Mouse (Mus musculus): Measurements from ENCODE around the gene Ache. TPM values are rescaled to one million over a fixed set of nuclear protein-coding genes. Genes with fewer than 3 reads are reported as not detected.

Gene Ache
- total and polyA plus RNA-seq, 3 experiments, result 7.4 to 168 (median 46.4) TPM

DNA sequence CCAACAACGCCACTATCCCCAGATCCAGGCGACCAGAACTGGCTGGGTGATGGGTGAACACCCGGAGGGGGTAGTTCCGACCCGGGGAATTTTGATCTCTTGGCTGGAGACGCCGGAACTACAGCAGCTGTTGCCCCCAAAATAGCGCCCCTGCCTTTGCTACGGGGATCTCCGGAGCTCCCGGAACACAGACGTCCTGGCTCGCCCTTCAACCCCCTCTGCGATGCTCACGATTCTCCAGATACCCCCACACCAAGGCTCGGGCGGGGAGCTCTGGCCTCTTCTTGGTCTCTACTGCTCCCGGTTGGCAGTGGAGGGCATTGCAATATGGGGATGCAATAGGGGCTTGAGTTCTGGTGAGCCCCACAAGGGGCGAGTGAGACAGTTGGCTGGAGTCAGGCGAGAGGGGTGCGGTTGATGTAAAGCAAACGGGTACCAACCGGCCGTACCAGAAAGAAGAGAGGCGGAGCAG lies 1.7 kb downstream of the Ache start:
- DNase-seq (ENCODE audit: low spot score), result peak; percentile 78
- Histone ChIP-seq H3K4me3 (ENCODE audit: low read depth, low read length) (peak overlapping the region; percentile 78), H3K9me3 (replicated peaks) (no peaks in the 10 kb centered on the region), H3K27me3 (ENCODE audit: insufficient read depth, low read length) (peaks cover 15% of the 10 kb centered on the region), H3K4me1 (ENCODE audit: insufficient read depth, low read depth, low read length) (peaks cover 78% of the 10 kb centered on the region), H3K36me3 (replicated peaks) (peaks cover 17% of the 10 kb centered on the region)
- no peak for ATAC-seq (ENCODE audit: extremely low read depth, insufficient number of reproducible peaks, low FRiP score, poor library complexity, severe bottlenecking)
- TF ChIP-seq GATA1 (IDR thresholded peaks at IDR 0.05; ENCODE audit: borderline replicate concordance, low read length) (no peak), POLR2AphosphoS5 (IDR thresholded peaks at IDR 0.05; ENCODE audit: insufficient replicate concordance, low read depth, low read length) (no peak), CTCF (IDR thresholded peaks at IDR 0.05; ENCODE audit: low read depth, low read length) (no peak), TAL1 (conservative IDR thresholded peaks at IDR 0.05; ENCODE audit: low read depth, low read length) (no peak), GATA2 (IDR thresholded peaks at IDR 0.05; ENCODE audit: borderline replicate concordance, low read depth, low read length) (no peak)

DNA sequence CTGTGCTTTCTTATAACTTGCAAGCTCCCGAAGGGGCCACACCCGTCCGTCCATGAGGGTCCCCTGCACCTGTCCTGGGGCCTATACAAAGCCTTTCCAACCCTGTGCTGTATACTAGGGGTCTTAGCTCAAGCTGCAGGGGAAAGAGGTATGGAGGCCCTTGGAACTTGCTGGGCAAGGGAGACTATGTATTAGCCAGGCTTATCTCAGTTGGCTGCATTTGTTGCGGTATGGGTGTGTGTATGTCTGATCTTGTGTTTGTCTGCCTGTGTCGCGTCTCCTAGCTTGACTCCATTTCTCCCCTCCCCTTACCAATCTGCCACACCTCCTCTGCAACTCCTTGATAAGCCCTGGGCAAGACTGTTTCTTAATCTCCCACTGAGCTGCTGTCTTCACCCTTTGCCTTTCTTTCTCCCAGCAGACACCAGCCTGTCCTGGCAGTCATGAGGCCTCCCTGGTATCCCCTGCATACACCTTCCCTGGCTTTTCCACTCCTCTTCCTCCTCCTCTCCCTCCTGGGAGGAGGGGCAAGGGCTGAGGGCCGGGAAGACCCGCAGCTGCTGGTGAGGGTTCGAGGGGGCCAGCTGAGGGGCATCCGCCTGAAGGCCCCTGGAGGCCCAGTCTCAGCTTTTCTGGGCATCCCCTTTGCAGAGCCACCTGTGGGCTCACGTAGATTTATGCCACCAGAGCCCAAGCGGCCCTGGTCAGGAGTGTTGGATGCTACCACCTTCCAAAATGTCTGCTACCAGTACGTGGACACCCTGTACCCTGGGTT lies 2.5 kb downstream of the Ache start:
- TF ChIP-seq TAL1 (conservative IDR thresholded peaks at IDR 0.05; ENCODE audit: low read depth, low read length) (peak; percentile 99), GATA2 (IDR thresholded peaks at IDR 0.05; ENCODE audit: borderline replicate concordance, low read depth, low read length) (peak; percentile 49; the same call in 1 of the 2 replicates), CTCF (IDR thresholded peaks at IDR 0.05; ENCODE audit: low read depth, low read length) (no peak), POLR2AphosphoS5 (IDR thresholded peaks at IDR 0.05; ENCODE audit: insufficient replicate concordance, low read depth, low read length) (no peak), GATA1 (IDR thresholded peaks at IDR 0.05; ENCODE audit: borderline replicate concordance, low read length) (no peak)
- DNase-seq (ENCODE audit: low spot score), result peak; percentile 85
- Histone ChIP-seq H3K4me1 (ENCODE audit: insufficient read depth, low read depth, low read length) (peaks cover 84% of the 10 kb centered on the region), H3K4me3 (ENCODE audit: low read depth, low read length) (peak overlapping the region; percentile 78), H3K9me3 (replicated peaks) (no peaks in the 10 kb centered on the region), H3K36me3 (replicated peaks) (peaks cover 20% of the 10 kb centered on the region), H3K27me3 (ENCODE audit: insufficient read depth, low read length) (peaks cover 15% of the 10 kb centered on the region)
- ATAC-seq (ENCODE audit: extremely low read depth, insufficient number of reproducible peaks, low FRiP score, poor library complexity, severe bottlenecking), result peak; percentile 67

DNA sequence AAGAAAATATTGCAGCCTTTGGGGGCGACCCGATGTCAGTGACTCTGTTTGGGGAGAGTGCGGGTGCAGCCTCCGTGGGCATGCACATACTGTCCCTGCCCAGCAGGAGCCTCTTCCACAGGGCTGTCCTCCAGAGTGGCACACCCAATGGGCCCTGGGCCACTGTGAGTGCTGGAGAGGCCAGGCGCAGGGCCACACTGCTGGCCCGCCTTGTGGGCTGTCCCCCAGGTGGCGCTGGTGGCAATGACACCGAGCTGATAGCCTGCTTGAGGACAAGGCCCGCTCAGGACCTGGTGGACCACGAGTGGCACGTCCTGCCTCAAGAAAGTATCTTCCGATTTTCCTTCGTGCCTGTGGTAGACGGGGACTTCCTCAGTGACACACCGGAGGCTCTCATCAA lies 3.4 kb downstream of the Ache start:
- ATAC-seq (ENCODE audit: extremely low read depth, insufficient number of reproducible peaks, low FRiP score, poor library complexity, severe bottlenecking) (0 out of 2 replicates have a peak, but pooled peaks have one; percentile 4), DNase-seq (ENCODE audit: low spot score) (peak; percentile 79)
- TF ChIP-seq CTCF (IDR thresholded peaks at IDR 0.05; ENCODE audit: low read depth, low read length), result peak; percentile 59
- TF ChIP-seq GATA2 (IDR thresholded peaks at IDR 0.05; ENCODE audit: borderline replicate concordance, low read depth, low read length), result no peak
- peaks cover 15% of the 10 kb centered on the region for H3K27me3 ChIP-seq (ENCODE audit: insufficient read depth, low read length)
- no peaks in the 10 kb centered on the region for H3K9me3 ChIP-seq (replicated peaks)
- H3K4me1 ChIP-seq (ENCODE audit: insufficient read depth, low read depth, low read length), result peaks cover 93% of the 10 kb centered on the region
- H3K36me3 ChIP-seq (replicated peaks), result peaks cover 29% of the 10 kb centered on the region
- H3K4me3 ChIP-seq (ENCODE audit: low read depth, low read length), result peak overlapping the region; percentile 78

- Histone ChIP-seq H3K4me1 (ENCODE audit: insufficient read depth, low read depth, low read length) (peaks cover 93% of the 10 kb centered on the region), H3K27me3 (ENCODE audit: insufficient read depth, low read length) (peaks cover 12% of the 10 kb centered on the region), H3K9me3 (replicated peaks) (no peaks in the 10 kb centered on the region), H3K4me3 (ENCODE audit: low read depth, low read length) (peak overlapping the region; percentile 78), H3K36me3 (replicated peaks) (peaks cover 37% of the 10 kb centered on the region)
- TF ChIP-seq CTCF (IDR thresholded peaks at IDR 0.05; ENCODE audit: low read depth, low read length) (no peak), TAL1 (conservative IDR thresholded peaks at IDR 0.05; ENCODE audit: low read depth, low read length) (no peak), GATA1 (IDR thresholded peaks at IDR 0.05; ENCODE audit: borderline replicate concordance, low read length) (no peak), GATA2 (IDR thresholded peaks at IDR 0.05; ENCODE audit: borderline replicate concordance, low read depth, low read length) (no peak), POLR2AphosphoS5 (IDR thresholded peaks at IDR 0.05; ENCODE audit: insufficient replicate concordance, low read depth, low read length) (no peak)
- ATAC-seq (ENCODE audit: extremely low read depth, insufficient number of reproducible peaks, low FRiP score, poor library complexity, severe bottlenecking) (no peak), DNase-seq (ENCODE audit: low spot score) (no peak)
These were observed 4.1 kb downstream of the Ache start for GRCm38 (mm10) chr5:137291381-137291926.

DNA sequence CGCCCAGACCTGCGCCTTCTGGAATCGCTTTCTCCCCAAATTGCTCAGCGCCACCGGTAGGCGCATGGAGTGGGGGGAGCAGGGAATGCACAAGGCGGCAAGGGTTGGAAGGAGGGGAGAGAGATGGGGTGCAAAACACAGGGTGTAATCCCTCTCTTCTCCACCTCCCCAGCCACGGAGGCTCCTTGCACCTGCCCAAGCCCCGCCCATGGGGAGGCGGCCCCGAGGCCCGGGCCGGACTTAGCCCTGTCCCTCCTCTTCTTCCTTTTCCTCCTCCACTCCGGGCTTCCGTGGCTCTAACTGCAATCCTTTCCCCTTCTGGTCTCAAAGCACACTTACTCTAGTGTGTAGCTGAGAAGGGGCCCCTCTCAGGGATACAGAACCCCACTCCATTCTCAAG lies 6.0 kb downstream of the Ache start:
- Histone ChIP-seq H3K4me1 (ENCODE audit: insufficient read depth, low read depth, low read length) (peaks cover 95% of the 10 kb centered on the region), H3K27me3 (ENCODE audit: insufficient read depth, low read length) (no peaks in the 10 kb centered on the region), H3K36me3 (replicated peaks) (peaks cover 55% of the 10 kb centered on the region), H3K4me3 (ENCODE audit: low read depth, low read length) (peak overlapping the region; percentile 82), H3K9me3 (replicated peaks) (no peaks in the 10 kb centered on the region)
- no peak for ATAC-seq (ENCODE audit: extremely low read depth, insufficient number of reproducible peaks, low FRiP score, poor library complexity, severe bottlenecking)
- TF ChIP-seq POLR2AphosphoS5 (IDR thresholded peaks at IDR 0.05; ENCODE audit: insufficient replicate concordance, low read depth, low read length) (no peak), CTCF (IDR thresholded peaks at IDR 0.05; ENCODE audit: low read depth, low read length) (no peak), TAL1 (conservative IDR thresholded peaks at IDR 0.05; ENCODE audit: low read depth, low read length) (no peak), GATA2 (IDR thresholded peaks at IDR 0.05; ENCODE audit: borderline replicate concordance, low read depth, low read length) (no peak), GATA1 (IDR thresholded peaks at IDR 0.05; ENCODE audit: borderline replicate concordance, low read length) (no peak)
- peak; percentile 82 for DNase-seq (ENCODE audit: low spot score)

Data from G1E (cell line).